Mouse (Mus musculus) gastrocnemius, postnatal 14 days (tissue): ENCODE measurements around the gene Cdk5rap3. TPM values are rescaled to one million over a fixed set of nuclear protein-coding genes. Genes with fewer than 3 reads are reported as not detected.

Source experiments
- DNase-seq: peaks from one replicate; pipeline ENCODE4 v3.0.0; 2021; ENCODE audit warnings: mixed read lengths
- intact Hi-C: fragments of 180-260 bp; cut with DNase I; formaldehyde crosslinking; loops from one replicate; pipeline ENCODE4 v1.15.1; 2025; ENCODE audit warnings: low total_unique reads
- long read RNA-seq, 2 experiments: library from polyadenylated mRNA; stranded (forward); transcript quantifications; one replicate each; pipeline ENCODE4 v2.0.0; 2021
- total RNA-seq, 2 experiments: library from RNA; stranded (reverse); gene quantifications; 2 replicates each; pipeline ENCODE4 v1.2.3; 2021

Gene Cdk5rap3
- total RNA-seq, result 10 to 100 TPM; 26.5 to 30.0 TPM
- long read RNA-seq, experiment 1, transcript Cdk5rap3-201 (14 exons, 2,250 nt), result major isoform, 70 of 85 reads
- long read RNA-seq, experiment 1, partial matches to known transcripts, result 4 of 85 reads
- long read RNA-seq, experiment 1, other reads (novel, unspliced or antisense), result 11 of 85 reads
- long read RNA-seq, experiment 2, transcript Cdk5rap3-201 (14 exons, 2,250 nt), result major isoform, 81 of 94 reads
- long read RNA-seq, experiment 2, partial matches to known transcripts, result 7 of 94 reads
- long read RNA-seq, experiment 2, other reads (novel, unspliced or antisense), result 6 of 94 reads

- intact Hi-C loops, result loop anchor here (5.0 kb wide), 1 partner anchor 46 kb away; no protein-coding TSS in a partner anchor
These were observed at the start of gene Cdk5rap3 for GRCm38 (mm10) chr11:96916044-96916884. Cdk5rap3 (minus strand) TSS chr11:96916496.

GRCm38 (mm10) chr11:96963580-96963979, 47.3 kb upstream of the Cdk5rap3 start:
- peak; percentile 92 for DNase-seq
- intact Hi-C loops, result loop anchor here (5.0 kb wide), 1 partner anchor 46 kb away; the partner anchor contains the start of gene Cdk5rap3

More at GRCm38 (mm10) chr11:96916044-96916884, at the start of gene Cdk5rap3:
- peak; percentile 99 for DNase-seq

- intact Hi-C loops, result no loop called here
- DNase-seq, result no peak
These were observed 40.9 kb upstream of the Cdk5rap3 start for GRCm38 (mm10) chr11:96957061-96957805.

GRCm38 (mm10) chr11:96956009-96956724, 39.9 kb upstream of the Cdk5rap3 start:
- peak; percentile 74 for DNase-seq
- intact Hi-C loops, result no loop called here

GRCm38 (mm10) chr11:96955094-96955493, 38.8 kb upstream of the Cdk5rap3 start:
- intact Hi-C loops, result no loop called here
- DNase-seq, result no peak

- DNase-seq, result no peak
- intact Hi-C loops, result no loop called here
These were observed 36.6 kb upstream of the Cdk5rap3 start for GRCm38 (mm10) chr11:96952896-96953295.

GRCm38 (mm10) chr11:96952426-96952825, 36.1 kb upstream of the Cdk5rap3 start:
- intact Hi-C loops, result no loop called here
- no peak for DNase-seq

GRCm38 (mm10) chr11:96950767-96951166, 34.5 kb upstream of the Cdk5rap3 start:
- intact Hi-C loops, result no loop called here
- DNase-seq, result no peak

GRCm38 (mm10) chr11:96947849-96948248, 31.6 kb upstream of the Cdk5rap3 start:
- intact Hi-C loops, result no loop called here
- no peak for DNase-seq

GRCm38 (mm10) chr11:96946498-96946897, 30.2 kb upstream of the Cdk5rap3 start:
- no peak for DNase-seq
- intact Hi-C loops, result no loop called here

GRCm38 (mm10) chr11:96944844-96945580, 28.7 kb upstream of the Cdk5rap3 start:
- DNase-seq, result no peak
- intact Hi-C loops, result no loop called here

GRCm38 (mm10) chr11:96943746-96944304, 27.5 kb upstream of the Cdk5rap3 start, which contains the start of gene Pnpo:
Pnpo (minus strand) TSS chr11:96943986.
- intact Hi-C loops, result no loop called here
- peak; percentile 87 for DNase-seq

- no peak for DNase-seq
- intact Hi-C loops, result no loop called here
These were observed 25.8 kb upstream of the Cdk5rap3 start for GRCm38 (mm10) chr11:96941989-96942590.

- no peak for DNase-seq
- intact Hi-C loops, result no loop called here
These were observed 24.5 kb upstream of the Cdk5rap3 start for GRCm38 (mm10) chr11:96940578-96941465.

- intact Hi-C loops, result no loop called here
- no peak for DNase-seq
These were observed 22.1 kb upstream of the Cdk5rap3 start for GRCm38 (mm10) chr11:96938426-96938800.

- peak; percentile 63 for DNase-seq
- intact Hi-C loops, result no loop called here
These were observed 21.5 kb upstream of the Cdk5rap3 start for GRCm38 (mm10) chr11:96937549-96938425.
